Mouse (Mus musculus): ENCODE data around the gene Gjc1.
A peak's percentile ranks its signal among the peaks of the same experiment; 100 is the strongest.

Gene Gjc1

GRCm38 (mm10) chr11:102814881-102815280 lies 4.6 kb downstream of the Gjc1 start:
- DNase-seq (ENCODE audit: low spot score in 2 of 2), result no peak

GRCm38 (mm10) chr11:102810721-102811485 lies 8.6 kb downstream of the Gjc1 start:
- no peak for DNase-seq (ENCODE audit: low spot score in 2 of 2)

- DNase-seq (ENCODE audit: low spot score in 2 of 2), result no peak
Observed at GRCm38 (mm10) chr11:102808246-102808645, 11.3 kb downstream of the Gjc1 start.

GRCm38 (mm10) chr11:102803453-102803852 lies 16.0 kb downstream of the Gjc1 start:
- no peak for DNase-seq (ENCODE audit: low spot score in 2 of 2)

- DNase-seq (ENCODE audit: low spot score in 2 of 2), result no peak
Observed at GRCm38 (mm10) chr11:102794157-102794556, 25.3 kb downstream of the Gjc1 start.

DNA sequence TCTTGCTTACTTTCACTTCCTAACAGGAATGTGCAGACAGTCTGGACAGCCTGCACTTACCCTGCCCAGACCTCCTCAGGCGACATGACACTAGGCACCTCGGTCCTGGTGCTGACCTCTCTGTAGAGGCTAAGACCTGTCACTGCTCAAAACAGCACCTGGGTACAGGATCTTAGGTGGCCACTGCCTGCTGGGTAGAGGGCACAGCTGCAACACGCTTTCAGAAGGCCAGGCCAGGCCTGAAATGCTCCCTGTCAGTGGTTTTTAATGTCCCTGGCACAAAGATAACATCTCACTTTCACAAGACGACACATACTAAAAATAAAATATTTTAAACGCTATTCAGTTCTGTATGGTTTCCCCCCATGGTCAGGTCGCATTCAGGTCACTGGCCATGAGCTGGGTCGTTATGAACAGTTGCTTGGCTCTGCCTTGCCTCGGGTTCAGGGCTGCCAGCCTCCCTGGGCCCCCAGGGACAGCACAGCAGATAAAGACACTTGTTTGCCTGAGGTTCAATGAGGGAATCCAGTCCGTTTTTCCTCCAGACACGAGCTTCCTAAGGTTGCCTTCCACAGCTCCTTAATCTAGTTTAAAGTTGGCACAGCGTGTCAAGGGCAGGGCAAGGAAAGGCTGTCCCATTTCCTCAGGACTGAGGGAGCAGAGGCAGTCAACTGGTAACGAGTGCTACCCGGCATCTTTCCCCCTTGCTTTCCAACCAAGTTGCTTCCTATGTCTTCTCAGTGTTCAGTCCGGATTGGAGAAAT lies 27.6 kb downstream of the Gjc1 start:
- DNase-seq (ENCODE audit: low spot score in 2 of 2), result no peak

DNA sequence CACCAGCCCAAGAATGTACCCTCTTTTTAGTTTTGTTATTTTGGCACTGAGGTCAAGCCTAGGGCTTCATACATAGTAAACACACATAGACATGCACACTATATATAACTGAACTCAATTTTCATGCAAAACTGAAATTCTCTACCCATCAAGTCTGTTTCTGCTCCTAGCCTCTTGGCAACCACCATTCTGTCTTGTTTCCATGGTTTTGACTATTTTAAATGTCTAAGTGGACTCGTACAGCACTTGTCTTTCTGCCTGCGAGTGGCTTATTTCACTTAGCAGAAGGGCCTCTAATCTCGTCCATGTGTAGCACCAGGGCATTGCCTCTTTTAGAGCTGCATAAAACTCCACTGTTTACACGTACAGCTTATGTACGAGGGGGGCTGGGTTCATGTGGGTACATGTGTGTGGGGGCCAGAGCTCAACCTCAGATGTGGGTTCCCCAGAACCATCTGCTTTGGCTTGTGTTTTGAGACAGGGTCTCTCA lies 31.8 kb downstream of the Gjc1 start:
- DNase-seq (ENCODE audit: low spot score in 2 of 2), result no peak

- DNase-seq (ENCODE audit: low spot score in 2 of 2), result no peak
Observed at GRCm38 (mm10) chr11:102783443-102783842, 36.1 kb downstream of the Gjc1 start.

- DNase-seq (ENCODE audit: low spot score in 2 of 2), result no peak
Observed at GRCm38 (mm10) chr11:102781523-102781922, 38.0 kb downstream of the Gjc1 start.

DNA sequence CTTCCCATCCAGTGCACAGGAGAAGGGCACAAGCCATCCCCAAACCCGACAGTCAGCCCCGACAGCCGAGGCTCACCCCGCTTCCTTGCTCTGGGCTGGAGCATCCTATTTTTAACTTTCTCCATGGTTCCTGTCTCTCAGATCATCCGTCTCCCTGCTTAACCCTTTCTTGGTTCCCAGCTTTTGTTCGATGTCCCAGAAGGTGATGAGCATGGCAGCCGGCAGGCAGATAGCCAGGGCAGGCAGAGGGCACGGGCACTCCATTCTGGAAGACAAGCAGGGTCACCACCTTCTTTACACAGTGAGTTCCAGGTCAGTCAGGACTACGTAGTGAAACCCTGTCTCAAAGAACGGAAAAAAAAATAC lies 38.5 kb downstream of the Gjc1 start:
- no peak for DNase-seq (ENCODE audit: low spot score in 2 of 2)

DNA sequence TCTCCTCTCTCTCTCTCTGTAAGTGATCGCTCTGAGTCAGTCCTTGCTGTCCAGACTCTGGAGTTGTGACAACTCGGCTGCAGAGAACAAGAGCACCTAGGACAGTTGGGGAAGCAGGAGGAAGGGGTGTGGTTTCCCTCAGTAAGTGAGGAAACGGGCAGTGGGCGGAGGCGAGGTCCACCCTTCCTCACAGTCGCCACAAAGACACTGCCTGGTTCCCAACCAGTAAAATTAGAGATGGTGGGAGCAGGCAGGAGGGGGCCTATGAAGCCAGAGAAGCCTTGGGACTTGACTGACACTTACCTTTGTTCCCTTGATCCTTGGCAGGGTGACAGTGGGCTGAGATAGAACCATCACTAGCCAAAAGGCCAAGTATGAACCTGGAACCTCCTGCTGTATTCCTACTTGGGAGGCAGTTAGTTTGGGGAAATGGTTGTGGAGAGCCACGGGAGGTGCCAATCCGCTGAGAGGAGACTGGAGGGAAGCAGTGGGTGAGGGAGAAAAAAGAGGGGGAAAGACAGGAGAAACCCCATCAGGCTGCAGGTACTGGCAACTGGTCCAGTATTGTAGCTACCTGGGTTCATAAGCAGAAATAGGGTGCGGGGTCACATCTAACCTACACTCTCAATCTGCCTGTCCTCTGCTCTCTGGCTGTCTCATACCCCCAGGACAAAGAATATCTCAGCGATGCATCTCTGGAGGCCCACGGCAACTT lies 39.1 kb downstream of the Gjc1 start:
- no peak for DNase-seq (ENCODE audit: low spot score in 2 of 2)

- no peak for DNase-seq (ENCODE audit: low spot score in 2 of 2)
Observed at GRCm38 (mm10) chr11:102779824-102780223, 39.7 kb downstream of the Gjc1 start.

- no peak for DNase-seq (ENCODE audit: low spot score in 2 of 2)
Observed at GRCm38 (mm10) chr11:102779081-102779638, 40.3 kb downstream of the Gjc1 start.

DNA sequence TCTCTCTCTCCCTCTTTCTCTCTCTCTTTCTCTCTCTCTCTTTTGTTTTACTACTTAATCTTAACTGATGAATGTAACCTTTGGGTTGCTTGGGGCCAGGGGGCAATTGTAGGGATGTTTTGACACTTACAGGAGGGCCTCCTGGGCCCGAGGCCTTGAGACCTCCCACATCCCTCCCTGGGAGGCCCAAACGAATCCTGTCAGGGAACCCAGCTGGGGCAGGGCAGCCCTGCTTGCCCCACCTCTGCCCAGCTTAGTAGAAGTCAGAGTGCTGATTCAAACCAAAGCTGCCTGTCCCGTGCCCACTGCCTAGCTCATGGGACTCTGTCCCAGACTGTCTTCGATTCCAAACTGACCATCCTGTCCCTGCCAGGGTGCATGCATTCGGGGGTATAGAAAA lies 40.9 kb downstream of the Gjc1 start:
- no peak for DNase-seq (ENCODE audit: low spot score in 2 of 2)

GRCm38 (mm10) chr11:102778165-102778564 lies 41.3 kb downstream of the Gjc1 start:
- DNase-seq (ENCODE audit: low spot score in 2 of 2), result no peak

DNA sequence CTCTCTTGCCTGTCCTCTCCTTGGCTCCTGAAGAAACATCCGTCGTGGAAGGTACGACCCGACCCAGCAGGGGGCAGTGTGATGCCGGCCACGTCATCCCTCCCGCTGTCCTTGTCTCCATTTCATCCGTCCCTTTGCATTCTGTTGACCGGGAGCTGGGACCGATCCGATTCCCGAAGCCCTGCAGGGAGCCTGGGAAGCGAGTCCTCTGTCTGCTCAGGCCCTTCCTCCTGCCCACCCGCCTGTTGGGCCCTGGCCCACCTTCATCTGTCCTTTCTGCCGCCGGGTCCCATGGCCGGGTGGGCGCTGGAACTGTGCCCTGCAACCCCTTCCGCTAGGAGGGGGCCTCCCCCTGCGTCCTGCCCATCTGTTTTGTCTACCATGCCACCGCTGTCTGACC lies 41.9 kb downstream of the Gjc1 start:
- peak; percentile 41 for DNase-seq (ENCODE audit: low spot score in 2 of 2)

DNA sequence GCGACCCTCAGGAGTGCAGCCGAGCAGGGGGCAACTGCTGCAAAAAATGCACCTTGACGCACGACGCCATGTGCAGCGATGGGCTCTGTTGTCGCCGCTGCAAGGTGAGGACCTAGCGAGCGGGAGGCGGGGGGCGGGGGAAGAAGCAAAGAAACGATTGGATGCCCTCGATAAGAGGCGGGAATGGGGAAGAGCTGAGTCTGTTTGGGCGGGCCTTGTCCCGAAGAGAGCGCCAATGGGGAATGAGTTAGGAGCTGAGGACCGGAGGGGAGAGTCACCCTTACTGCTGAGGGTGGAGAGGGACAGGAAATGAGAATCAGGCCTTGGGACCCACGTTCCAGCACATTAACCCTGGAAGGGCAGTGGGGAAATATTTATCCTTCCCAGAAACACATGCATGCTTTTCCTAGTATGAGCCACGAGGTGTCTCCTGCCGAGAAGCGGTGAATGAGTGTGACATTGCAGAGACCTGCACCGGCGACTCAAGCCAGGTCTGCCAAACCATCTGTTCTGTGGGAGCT lies 44.8 kb downstream of the Gjc1 start:
- peak; percentile 66 to 67 for DNase-seq (ENCODE audit: low spot score in 2 of 2)

DNA sequence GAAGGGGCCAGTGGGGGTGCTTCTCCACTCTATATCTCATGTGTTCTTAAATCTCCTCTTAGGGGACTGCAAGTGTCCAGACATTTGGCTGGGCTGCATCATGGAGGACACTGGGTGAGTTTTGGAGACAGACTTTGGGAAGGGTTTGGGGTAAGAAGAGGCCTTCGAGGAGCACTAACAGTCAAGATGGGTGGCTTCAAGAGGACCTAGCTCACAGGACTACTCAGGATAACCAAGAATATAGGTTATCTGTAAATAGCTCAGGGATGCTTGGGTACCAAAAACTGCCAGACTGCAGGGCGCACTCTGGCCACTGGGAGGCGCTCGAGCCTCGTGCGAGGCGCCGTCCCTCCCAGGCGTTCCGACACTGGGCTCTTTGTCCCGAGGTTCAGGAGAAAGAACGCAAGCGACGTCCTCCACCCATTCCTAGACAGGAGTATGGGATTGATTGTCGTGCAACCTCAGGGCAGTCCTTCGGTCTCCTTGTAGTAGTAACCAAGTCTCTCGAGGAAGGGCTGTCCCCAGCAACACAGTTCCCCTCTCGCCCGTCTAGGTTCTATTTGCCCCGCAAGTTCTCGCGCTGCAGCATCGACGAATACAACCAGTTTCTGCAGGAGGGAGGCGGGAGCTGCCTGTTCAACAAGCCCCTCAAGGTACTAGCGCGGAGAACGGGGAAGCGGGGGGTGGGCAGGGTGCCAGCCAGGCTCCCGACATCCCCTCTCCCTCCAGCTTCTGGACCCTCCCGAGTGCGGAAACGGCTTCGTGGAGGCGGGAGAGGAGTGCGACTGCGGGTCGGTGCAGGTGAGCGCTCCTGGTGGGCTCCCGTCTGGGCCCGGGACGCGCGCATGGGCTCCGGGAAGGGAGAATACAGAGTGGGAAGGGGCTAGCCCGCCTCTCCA lies 45.5 kb downstream of the Gjc1 start:
- peak; percentile 64 to 76 for DNase-seq (ENCODE audit: low spot score in 2 of 2)

GRCm38 (mm10) chr11:102772771-102773700 lies 46.5 kb downstream of the Gjc1 start:
- no peak for DNase-seq (ENCODE audit: low spot score in 2 of 2)

Measured in urinary bladder, adult 18-20 months (tissue).